Mouse (Mus musculus) midbrain, embryonic 11.5 days (tissue): ENCODE data around the gene C1ra. TPM values are rescaled to one million over a fixed set of nuclear protein-coding genes. Genes with fewer than 3 reads are reported as not detected.
"Not testable (repeated sequence)": the region's sequence is repeated elsewhere in the genome, so short reads cannot be mapped to it uniquely, and the experiment has no call there.

Source experiments
- ATAC-seq: fragments of 200-750 bp; cut with Nextera tagmentation; 2 replicates; pipeline ENCODE4 v1.8.0; 2017; ENCODE audit warnings: moderate TSS enrichment, moderate library complexity; ENCODE audit not compliant: low FRiP score
- DNase-seq: peaks from one replicate; pipeline ENCODE4 v3.0.0; 2015; ENCODE audit warnings: low spot score; ENCODE audit errors: missing footprints
- H3K27ac ChIP-seq: fragments of 300-500 bp; sonication (generic); 2 replicates; pipeline ENCODE4 v1.5.1; 2014; ENCODE audit warnings: low read depth, low read length
- H3K27me3 ChIP-seq: fragments of 300-500 bp; sonication (generic); 2 replicates; pipeline ENCODE4 v1.6.1; 2014; ENCODE audit warnings: mild to moderate bottlenecking, low read length, moderate library complexity, mixed read lengths; ENCODE audit not compliant: control insufficient read depth, insufficient read depth
- H3K36me3 ChIP-seq: fragments of 300-500 bp; sonication (generic); 2 replicates; pipeline ENCODE4 v1.6.1; 2014; ENCODE audit warnings: mild to moderate bottlenecking, low read length, moderate library complexity, mixed read lengths; ENCODE audit not compliant: control insufficient read depth, insufficient read depth
- H3K4me1 ChIP-seq: fragments of 300-500 bp; sonication (generic); 2 replicates; pipeline ENCODE4 v1.6.1; 2014; ENCODE audit warnings: low read length; ENCODE audit not compliant: control insufficient read depth, insufficient read depth
- H3K4me2 ChIP-seq: fragments of 300-500 bp; sonication (generic); 2 replicates; pipeline ENCODE4 v1.6.1; 2014; ENCODE audit warnings: mild to moderate bottlenecking, moderate library complexity
- H3K4me3 ChIP-seq: fragments of 300-500 bp; sonication (generic); 2 replicates; pipeline ENCODE4 v1.5.1; 2014; ENCODE audit warnings: low read depth, low read length
- H3K9ac ChIP-seq: fragments of 300-500 bp; sonication (generic); 2 replicates; pipeline ENCODE4 v1.6.1; 2014; ENCODE audit warnings: low read length
- H3K9me3 ChIP-seq: fragments of 300-500 bp; sonication (generic); 2 replicates; pipeline ENCODE4 v1.6.1; 2016; ENCODE audit warnings: low read length; ENCODE audit not compliant: control insufficient read depth
- WGBS: fragments of 180-500 bp; shearing (Covaris S2); extraction: QIAGEN DNeasy Blood & Tissue Kit; methylation state at CpG from one replicate; pipeline ENCODE4 v1.1.7; 2014; 5-methylcytosine and 5-hydroxymethylcytosine counted together
- polyA plus RNA-seq: library from polyadenylated mRNA; unstranded; fragments of >200 nt; fragmentation: Nextera tagmentation; extraction: Ambion mirVana; gene quantifications from 2 replicates; pipeline ENCODE4 v1.2.1, GENCODE M21; 2014

The C1ra gene
- 0.14 TPM in 1 of 2 replicates, not detected in the other for polyA plus RNA-seq

- no peak within 1 kb of the TSS for H3K9ac ChIP-seq
- H3K27me3 ChIP-seq, result no peaks in the 10 kb centered on the region
- ATAC-seq (0 out of 2 replicates have a peak, but pooled peaks have one; percentile 35), DNase-seq (peak; percentile 91)
- H3K4me1 ChIP-seq, result no peaks in the 10 kb centered on the region
- no peaks in the 10 kb centered on the region for H3K9me3 ChIP-seq
- H3K4me3 ChIP-seq, result no peak within 1 kb of the TSS
- H3K27ac ChIP-seq, result no peak within 1 kb of the TSS
- 12% methylated on average over 6 of the region's 6 CpGs for WGBS
- H3K36me3 ChIP-seq, result no peaks in the 10 kb centered on the region
- H3K4me2 ChIP-seq, result no peak within 1 kb of the TSS
Measured at GRCm38 (mm10) chr6:124512355-124512836, at the start of gene C1ra. TSS of gene C1ra (plus strand) at chr6:124512405.

GRCm38 (mm10) chr6:124463881-124464291 lies 48.3 kb upstream of the C1ra start:
- Histone ChIP-seq H3K9me3 (no peaks in the 10 kb centered on the region), H3K27me3 (no peaks in the 10 kb centered on the region), H3K4me1 (peaks cover 8% of the 10 kb centered on the region), H3K27ac (no peak overlapping the region), H3K36me3 (no peaks in the 10 kb centered on the region), H3K9ac (peak overlapping the region; percentile 71), H3K4me3 (peak overlapping the region; percentile 46), H3K4me2 (peak overlapping the region; percentile 74)
- WGBS, result 22% methylated on average over 8 of the region's 8 CpGs
- no peak for DNase-seq
- ATAC-seq, result peak; percentile 10; the same call in 1 of the 2 replicates

GRCm38 (mm10) chr6:124464305-124465271 lies 47.6 kb upstream of the C1ra start, which contains the start of gene Clstn3:
TSS of gene Clstn3 (minus strand) at chr6:124464794.
- peak; percentile 98 for DNase-seq
- Histone ChIP-seq H3K4me2 (peak within 1 kb of the TSS; percentile 74), H3K9ac (peak within 1 kb of the TSS; percentile 71), H3K36me3 (no peaks in the 10 kb centered on the region), H3K27ac (no peak within 1 kb of the TSS), H3K4me3 (peak within 1 kb of the TSS; percentile 46), H3K9me3 (no peaks in the 10 kb centered on the region), H3K27me3 (no peaks in the 10 kb centered on the region), H3K4me1 (peaks cover 8% of the 10 kb centered on the region)
- 5% methylated on average over 27 of the region's 27 CpGs for WGBS
- ATAC-seq, result peak; percentile 98

GRCm38 (mm10) chr6:124465299-124465698 lies 46.9 kb upstream of the C1ra start:
- Histone ChIP-seq H3K27ac (no peak overlapping the region), H3K4me3 (peak overlapping the region; percentile 46), H3K36me3 (no peaks in the 10 kb centered on the region), H3K4me1 (peaks cover 8% of the 10 kb centered on the region), H3K4me2 (peak overlapping the region; percentile 74), H3K27me3 (no peaks in the 10 kb centered on the region), H3K9ac (peak overlapping the region; percentile 71), H3K9me3 (no peaks in the 10 kb centered on the region)
- DNase-seq (peak; percentile 67), ATAC-seq (no peak)
- 49% methylated on average over 6 of the region's 6 CpGs for WGBS

GRCm38 (mm10) chr6:124465729-124466128 lies 46.5 kb upstream of the C1ra start:
- peak; percentile 78 for DNase-seq
- 76% methylated on average over 6 of the region's 6 CpGs for WGBS
- H3K9ac ChIP-seq, result no peak overlapping the region; the same call in 1 of the 2 replicates
- no peak; the same call in 1 of the 2 replicates for ATAC-seq
- no peaks in the 10 kb centered on the region for H3K36me3 ChIP-seq
- no peak overlapping the region for H3K27ac ChIP-seq
- no peak overlapping the region for H3K4me3 ChIP-seq
- H3K4me1 ChIP-seq, result peaks cover 8% of the 10 kb centered on the region
- H3K27me3 ChIP-seq, result no peaks in the 10 kb centered on the region
- no peaks in the 10 kb centered on the region for H3K9me3 ChIP-seq
- H3K4me2 ChIP-seq, result no peak overlapping the region

- no peak overlapping the region for H3K4me3 ChIP-seq
- H3K4me1 ChIP-seq, result no peaks in the 10 kb centered on the region
- no peak overlapping the region for H3K4me2 ChIP-seq
- no peaks in the 10 kb centered on the region for H3K9me3 ChIP-seq
- no peaks in the 10 kb centered on the region for H3K27me3 ChIP-seq
- 85% methylated on average over 3 of the region's 3 CpGs for WGBS
- ATAC-seq (no peak), DNase-seq (no peak)
- H3K36me3 ChIP-seq, result no peaks in the 10 kb centered on the region
- H3K27ac ChIP-seq, result no peak overlapping the region
- H3K9ac ChIP-seq, result no peak overlapping the region
Measured at GRCm38 (mm10) chr6:124471121-124471520, 41.1 kb upstream of the C1ra start.

GRCm38 (mm10) chr6:124471783-124472638 lies 40.2 kb upstream of the C1ra start:
- DNase-seq, H3K4me2 ChIP-seq, H3K27ac ChIP-seq, H3K9ac ChIP-seq, H3K9me3 ChIP-seq, H3K27me3 ChIP-seq, H3K4me3 ChIP-seq, H3K4me1 ChIP-seq, H3K36me3 ChIP-seq, ATAC-seq: not testable (repeated sequence)
- 84% methylated on average over 6 of the region's 6 CpGs for WGBS

- Histone ChIP-seq H3K4me1 (no peaks in the 10 kb centered on the region), H3K36me3 (no peaks in the 10 kb centered on the region), H3K27ac (no peak overlapping the region), H3K4me2 (no peak overlapping the region), H3K9me3 (no peaks in the 10 kb centered on the region), H3K9ac (no peak overlapping the region), H3K27me3 (no peaks in the 10 kb centered on the region), H3K4me3 (no peak overlapping the region)
- ATAC-seq (0 out of 2 replicates have a peak, but pooled peaks have one; percentile 20), DNase-seq (no peak)
- 35% methylated on average over 6 of the region's 6 CpGs for WGBS
Measured at GRCm38 (mm10) chr6:124472801-124473200, 39.4 kb upstream of the C1ra start.
